Mouse (Mus musculus) liver, embryonic 15.5 days (tissue): ENCODE results near the gene Ldb1. TPM values are rescaled to one million over a fixed set of nuclear protein-coding genes. Genes with fewer than 3 reads are reported as not detected.

Source experiments
- ATAC-seq: fragments of 200-750 bp; cut with Nextera tagmentation; 2 replicates; pipeline ENCODE4 v1.8.0; 2017; ENCODE audit warnings: moderate number of reproducible peaks, mild to moderate bottlenecking, moderate library complexity; ENCODE audit not compliant: insufficient read depth
- H3K27ac ChIP-seq: fragments of 300-500 bp; sonication (generic); replicated peaks from 2 replicates; pipeline ENCODE4 v1.5.1; 2015; ENCODE audit warnings: mild to moderate bottlenecking, inconsistent platforms
- H3K27me3 ChIP-seq: fragments of 300-500 bp; sonication (generic); 2 replicates; pipeline ENCODE4 v1.6.1; 2015; ENCODE audit warnings: mild to moderate bottlenecking, inconsistent platforms
- H3K36me3 ChIP-seq: fragments of 300-500 bp; sonication (generic); replicated peaks from 2 replicates; pipeline ENCODE4 v1.6.1; 2015; ENCODE audit warnings: moderate library complexity, mild to moderate bottlenecking, inconsistent platforms
- H3K4me1 ChIP-seq: fragments of 300-500 bp; sonication (generic); replicated peaks from 2 replicates; pipeline ENCODE4 v1.6.1; 2015; ENCODE audit warnings: inconsistent platforms
- H3K4me2 ChIP-seq: fragments of 300-500 bp; sonication (generic); 2 replicates; pipeline ENCODE4 v1.6.1; 2015; ENCODE audit warnings: moderate library complexity, mild to moderate bottlenecking, inconsistent platforms
- H3K4me3 ChIP-seq: fragments of 300-500 bp; sonication (generic); replicated peaks from 2 replicates; pipeline ENCODE4 v1.5.1; 2015; ENCODE audit warnings: mild to moderate bottlenecking, inconsistent platforms
- H3K9ac ChIP-seq: fragments of 300-500 bp; sonication (generic); 2 replicates; pipeline ENCODE4 v1.6.1; 2015; ENCODE audit warnings: moderate library complexity, mild to moderate bottlenecking, inconsistent platforms
- H3K9me3 ChIP-seq: fragments of 300-500 bp; sonication (generic); replicated peaks from 2 replicates; pipeline ENCODE4 v1.6.1; 2016; ENCODE audit warnings: inconsistent platforms
- WGBS: fragments of 180-500 bp; shearing (Covaris S2); methylation state at CpG from one replicate; pipeline ENCODE4 v1.1.7; 2015; ENCODE audit warnings: mixed read lengths; ENCODE audit not compliant: insufficient replicate concordance; 5-methylcytosine and 5-hydroxymethylcytosine counted together
- polyA plus RNA-seq: library from polyadenylated mRNA; unstranded; fragments of >200 nt; fragmentation: Nextera tagmentation; extraction: Ambion mirVana; gene quantifications from 2 replicates; pipeline ENCODE4 v1.2.1, GENCODE M21; 2015

The Ldb1 gene
- polyA plus RNA-seq, 1 experiment from 2014 or later, result 27.0 TPM

GRCm38 (mm10) chr19:46024959-46025358, 20.1 kb downstream of the Ldb1 start:
- Histone ChIP-seq H3K27ac (no peak overlapping the region), H3K4me3 (no peak overlapping the region), H3K9me3 (no peaks in the 10 kb centered on the region), H3K4me2 (no peak overlapping the region), H3K4me1 (peaks cover 5% of the 10 kb centered on the region; the same call in 1 of the 2 replicates), H3K36me3 (no peaks in the 10 kb centered on the region), H3K9ac (no peak overlapping the region), H3K27me3 (no peaks in the 10 kb centered on the region)
- ATAC-seq, result no peak
- 58% methylated on average over 6 of the region's 6 CpGs for WGBS

- H3K9ac ChIP-seq, result no peak overlapping the region
- no peaks in the 10 kb centered on the region for H3K36me3 ChIP-seq
- no peak for ATAC-seq
- H3K27ac ChIP-seq, result no peak overlapping the region
- H3K9me3 ChIP-seq, result no peaks in the 10 kb centered on the region
- H3K4me2 ChIP-seq, result no peak overlapping the region
- no peak overlapping the region for H3K4me3 ChIP-seq
- 75% methylated on average over 2 of the region's 2 CpGs for WGBS
- H3K4me1 ChIP-seq, result 0 out of 2 replicates have a peak, but pooled peaks cover 6% of the 10 kb centered on the region
- no peaks in the 10 kb centered on the region for H3K27me3 ChIP-seq
Observed at GRCm38 (mm10) chr19:46016023-46016422, 29.0 kb downstream of the Ldb1 start.

- H3K4me2 ChIP-seq, result no peak overlapping the region
- ATAC-seq, result peak; percentile 66
- H3K27me3 ChIP-seq, result no peaks in the 10 kb centered on the region
- H3K9ac ChIP-seq, result no peak overlapping the region
- no peak overlapping the region for H3K27ac ChIP-seq
- H3K4me1 ChIP-seq, result 0 out of 2 replicates have a peak, but pooled peaks cover 6% of the 10 kb centered on the region
- H3K4me3 ChIP-seq, result no peak overlapping the region
- H3K9me3 ChIP-seq, result no peaks in the 10 kb centered on the region
- WGBS, result 13% methylated on average over 12 of the region's 12 CpGs
- H3K36me3 ChIP-seq, result no peaks in the 10 kb centered on the region
Observed at GRCm38 (mm10) chr19:46014572-46015178, 30.3 kb downstream of the Ldb1 start.

GRCm38 (mm10) chr19:46005680-46006079, 39.3 kb downstream of the Ldb1 start:
- Histone ChIP-seq H3K4me2 (no peak overlapping the region), H3K4me1 (peaks cover 30% of the 10 kb centered on the region), H3K9ac (no peak overlapping the region), H3K27ac (no peak overlapping the region), H3K36me3 (no peaks in the 10 kb centered on the region), H3K9me3 (no peaks in the 10 kb centered on the region), H3K4me3 (no peak overlapping the region), H3K27me3 (0 out of 2 replicates have a peak, but pooled peaks cover 7% of the 10 kb centered on the region)
- ATAC-seq, result no peak
- WGBS, result 63% methylated on average over 7 of the region's 7 CpGs

GRCm38 (mm10) chr19:46004814-46005466, 40.1 kb downstream of the Ldb1 start:
- Histone ChIP-seq H3K27ac (no peak overlapping the region), H3K4me1 (peaks cover 30% of the 10 kb centered on the region), H3K9me3 (no peaks in the 10 kb centered on the region), H3K9ac (no peak overlapping the region), H3K4me3 (no peak overlapping the region), H3K27me3 (0 out of 2 replicates have a peak, but pooled peaks cover 7% of the 10 kb centered on the region), H3K4me2 (0 out of 2 replicates have a peak overlapping the region, but pooled peaks have one; percentile 99), H3K36me3 (no peaks in the 10 kb centered on the region)
- WGBS, result 82% methylated on average over 17 of the region's 17 CpGs
- ATAC-seq, result no peak

- 1% methylated on average over 70 of the region's 70 CpGs for WGBS
- Histone ChIP-seq H3K9me3 (no peaks in the 10 kb centered on the region), H3K4me1 (peaks cover 40% of the 10 kb centered on the region), H3K4me3 (peak within 1 kb of the TSS; percentile 70), H3K27ac (peak within 1 kb of the TSS; percentile 57; the same call in 1 of the 2 replicates), H3K27me3 (0 out of 2 replicates have a peak, but pooled peaks cover 7% of the 10 kb centered on the region), H3K36me3 (no peaks in the 10 kb centered on the region), H3K4me2 (peak within 1 kb of the TSS; percentile 99), H3K9ac (peak within 1 kb of the TSS; percentile 72)
- ATAC-seq, result peak; percentile 88
Observed at GRCm38 (mm10) chr19:46003371-46004226, 41.4 kb downstream of the Ldb1 start, which contains the start of gene Hps6. Gene Hps6, plus strand, starts transcription at chr19:46003508.

- no peaks in the 10 kb centered on the region for H3K9me3 ChIP-seq
- H3K27ac ChIP-seq, result no peak overlapping the region
- H3K36me3 ChIP-seq, result no peaks in the 10 kb centered on the region
- no peak overlapping the region for H3K4me3 ChIP-seq
- H3K4me2 ChIP-seq, result no peak overlapping the region
- H3K9ac ChIP-seq, result no peak overlapping the region
- H3K27me3 ChIP-seq, result 0 out of 2 replicates have a peak, but pooled peaks cover 7% of the 10 kb centered on the region
- 51% methylated on average over 9 of the region's 9 CpGs for WGBS
- peaks cover 50% of the 10 kb centered on the region for H3K4me1 ChIP-seq
- ATAC-seq, result no peak
Observed at GRCm38 (mm10) chr19:46002279-46002678, 42.7 kb downstream of the Ldb1 start.

- Histone ChIP-seq H3K4me2 (peak overlapping the region; percentile 85; the same call in 1 of the 2 replicates), H3K27me3 (0 out of 2 replicates have a peak, but pooled peaks cover 7% of the 10 kb centered on the region), H3K36me3 (no peaks in the 10 kb centered on the region), H3K4me3 (no peak overlapping the region), H3K9me3 (no peaks in the 10 kb centered on the region), H3K27ac (no peak overlapping the region), H3K9ac (no peak overlapping the region), H3K4me1 (peaks cover 38% of the 10 kb centered on the region)
- 32% methylated on average over 1 of the region's 1 CpGs for WGBS
- ATAC-seq, result no peak
Observed at GRCm38 (mm10) chr19:45999378-45999777, 45.6 kb downstream of the Ldb1 start.

GRCm38 (mm10) chr19:45998694-45999217, 46.3 kb downstream of the Ldb1 start:
- WGBS, result 10% methylated on average over 8 of the region's 8 CpGs
- no peak for ATAC-seq

GRCm38 (mm10) chr19:45997785-45998693, 47.0 kb downstream of the Ldb1 start, which contains the start of gene Armh3:
Gene Armh3, minus strand, starts transcription at chr19:45998488.
- H3K36me3 ChIP-seq, result no peaks in the 10 kb centered on the region
- peak; percentile 95 for ATAC-seq
- H3K9me3 ChIP-seq, result no peaks in the 10 kb centered on the region
- WGBS, result under 1% methylated on average over 76 of the region's 76 CpGs
- peaks cover 24% of the 10 kb centered on the region for H3K4me1 ChIP-seq
- 0 out of 2 replicates have a peak, but pooled peaks cover 3% of the 10 kb centered on the region for H3K27me3 ChIP-seq
- peak within 1 kb of the TSS; percentile 78 for H3K4me3 ChIP-seq
- H3K27ac ChIP-seq, result peak within 1 kb of the TSS; percentile 87
- H3K9ac ChIP-seq, result peak within 1 kb of the TSS; percentile 81
- peak within 1 kb of the TSS; percentile 85 for H3K4me2 ChIP-seq

More at GRCm38 (mm10) chr19:45998694-45999217, 46.3 kb downstream of the Ldb1 start:
- 0 out of 2 replicates have a peak, but pooled peaks cover 3% of the 10 kb centered on the region for H3K27me3 ChIP-seq
- H3K9me3 ChIP-seq, result no peaks in the 10 kb centered on the region
- H3K36me3 ChIP-seq, result no peaks in the 10 kb centered on the region
- peak overlapping the region; percentile 81 for H3K9ac ChIP-seq
- H3K4me1 ChIP-seq, result peaks cover 32% of the 10 kb centered on the region
- H3K27ac ChIP-seq, result peak overlapping the region; percentile 87; the same call in 1 of the 2 replicates
- peak overlapping the region; percentile 85 for H3K4me2 ChIP-seq
- H3K4me3 ChIP-seq, result peak overlapping the region; percentile 78
